Mouse (Mus musculus): ENCODE measurements around the gene Zfp354c. TPM values are rescaled to one million over a fixed set of nuclear protein-coding genes. Genes with fewer than 3 reads are reported as not detected.
A peak's percentile ranks its signal among the peaks of the same experiment; 100 is the strongest.

Gene Zfp354c
- polyA plus RNA-seq, 1 experiment from 2014 or later = 3.4 TPM

GRCm38 (mm10) chr11:50847047-50847446 is 19.5 kb upstream of the Zfp354c start:
- 70% methylated on average over 5 of the region's 5 CpGs for WGBS
- H3K27ac ChIP-seq (ENCODE audit: low read depth, low read length) = no peak overlapping the region

DNA sequence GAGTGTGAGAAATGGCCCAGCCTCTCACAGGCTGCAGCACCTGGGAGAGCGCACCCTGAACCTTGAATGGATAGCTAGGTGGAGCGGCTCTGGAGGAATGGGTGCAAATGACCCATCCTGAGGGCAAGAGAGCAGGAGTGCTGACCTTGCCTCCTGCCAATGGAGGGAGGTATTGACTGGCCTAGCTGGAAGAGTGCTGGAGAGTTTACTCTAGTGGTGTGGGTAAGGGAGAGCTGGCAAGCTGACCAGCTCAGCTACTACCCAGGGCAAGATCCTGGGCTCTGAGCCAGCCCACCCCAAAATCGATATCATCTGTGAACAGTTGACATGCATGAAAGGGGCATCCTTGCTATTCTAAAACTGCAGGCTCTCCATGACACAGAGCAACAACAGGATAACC is 18.4 kb upstream of the Zfp354c start:
- Histone ChIP-seq H3K27ac (ENCODE audit: low read depth, low read length) (no peak overlapping the region), H3K4me3 (ENCODE audit: low read depth, low read length) (no peak overlapping the region), H3K4me2 (replicated peaks; ENCODE audit: low read depth) (no peak overlapping the region), H3K36me3 (ENCODE audit: control insufficient read depth, insufficient read depth) (no peaks in the 10 kb centered on the region), H3K9ac (ENCODE audit: low read depth, low read length) (no peak overlapping the region), H3K9me3 (ENCODE audit: control insufficient read depth) (no peaks in the 10 kb centered on the region), H3K4me1 (replicated peaks; ENCODE audit: control insufficient read depth, insufficient read depth, low read length) (no peaks in the 10 kb centered on the region), H3K27me3 (replicated peaks; ENCODE audit: control insufficient read depth, insufficient read depth, low read length) (peaks cover 34% of the 10 kb centered on the region)
- no peak for TF ChIP-seq CTCF (IDR thresholded peaks at IDR 0.05; ENCODE audit: low read depth)
- ATAC-seq = no peak
- WGBS = 88% methylated on average over 3 of the region's 3 CpGs

More at GRCm38 (mm10) chr11:50847047-50847446, 19.5 kb upstream of the Zfp354c start:
- Histone ChIP-seq H3K27me3 (replicated peaks; ENCODE audit: control insufficient read depth, insufficient read depth, low read length) (peaks cover 45% of the 10 kb centered on the region), H3K4me3 (ENCODE audit: low read depth, low read length) (no peak overlapping the region), H3K4me2 (replicated peaks; ENCODE audit: low read depth) (no peak overlapping the region), H3K9ac (ENCODE audit: low read depth, low read length) (no peak overlapping the region), H3K4me1 (replicated peaks; ENCODE audit: control insufficient read depth, insufficient read depth, low read length) (no peaks in the 10 kb centered on the region), H3K9me3 (ENCODE audit: control insufficient read depth) (no peaks in the 10 kb centered on the region), H3K36me3 (ENCODE audit: control insufficient read depth, insufficient read depth) (no peaks in the 10 kb centered on the region)
- ATAC-seq = no peak
- peak; percentile 62 for TF ChIP-seq CTCF (IDR thresholded peaks at IDR 0.05; ENCODE audit: low read depth)

DNA sequence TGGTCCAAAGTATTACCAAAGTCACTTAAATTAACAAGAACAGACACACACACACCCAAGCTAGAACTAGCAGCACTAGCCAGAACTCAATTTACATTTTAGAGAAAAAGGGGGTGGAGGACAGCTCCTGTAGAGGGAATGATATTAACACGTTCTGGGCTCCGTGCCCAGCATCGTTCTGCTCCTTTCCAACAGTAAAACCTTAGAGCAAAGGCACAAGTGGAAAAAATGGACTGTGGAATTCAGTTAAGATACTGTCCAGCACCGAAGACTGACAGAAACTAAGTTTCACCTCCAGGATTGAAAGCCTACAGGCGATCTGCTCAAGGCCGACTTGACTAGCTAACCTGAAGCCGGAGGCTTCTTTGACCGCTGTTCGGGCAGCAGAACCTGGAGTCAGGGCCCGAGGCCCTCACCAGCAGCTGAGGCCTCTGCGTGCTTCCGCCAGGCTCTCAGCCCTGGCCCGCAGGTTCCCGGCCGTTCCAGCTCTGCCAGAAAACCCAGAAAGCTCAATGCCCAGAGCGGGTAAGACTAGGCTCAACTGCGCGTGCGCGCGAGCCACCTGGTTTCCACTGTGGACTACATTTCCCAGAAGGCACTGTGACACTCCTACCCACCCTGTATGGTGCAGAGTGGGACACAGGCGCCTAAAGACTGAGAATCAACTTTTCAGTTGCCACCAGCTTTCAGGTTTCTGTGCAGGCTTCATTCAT is 13.7 kb upstream of the Zfp354c start, which contains the start of gene Zfp879:
TSS of gene Zfp879 (minus strand) at position 530 of the 713 bp plus-strand sequence.
- Histone ChIP-seq H3K27ac (ENCODE audit: low read depth, low read length) (no peak within 1 kb of the TSS; the same call in 1 of the 2 replicates), H3K27me3 (replicated peaks; ENCODE audit: control insufficient read depth, insufficient read depth, low read length) (no peaks in the 10 kb centered on the region), H3K4me1 (replicated peaks; ENCODE audit: control insufficient read depth, insufficient read depth, low read length) (no peaks in the 10 kb centered on the region), H3K9me3 (ENCODE audit: control insufficient read depth) (no peaks in the 10 kb centered on the region), H3K4me3 (ENCODE audit: low read depth, low read length) (peak within 1 kb of the TSS; percentile 40), H3K4me2 (replicated peaks; ENCODE audit: low read depth) (peak within 1 kb of the TSS; percentile 68), H3K9ac (ENCODE audit: low read depth, low read length) (peak within 1 kb of the TSS; percentile 32), H3K36me3 (ENCODE audit: control insufficient read depth, insufficient read depth) (no peaks in the 10 kb centered on the region)
- no peak for TF ChIP-seq CTCF (IDR thresholded peaks at IDR 0.05; ENCODE audit: low read depth)
- WGBS = 16% methylated on average over 22 of the region's 22 CpGs
- peak; percentile 87 for ATAC-seq

DNA sequence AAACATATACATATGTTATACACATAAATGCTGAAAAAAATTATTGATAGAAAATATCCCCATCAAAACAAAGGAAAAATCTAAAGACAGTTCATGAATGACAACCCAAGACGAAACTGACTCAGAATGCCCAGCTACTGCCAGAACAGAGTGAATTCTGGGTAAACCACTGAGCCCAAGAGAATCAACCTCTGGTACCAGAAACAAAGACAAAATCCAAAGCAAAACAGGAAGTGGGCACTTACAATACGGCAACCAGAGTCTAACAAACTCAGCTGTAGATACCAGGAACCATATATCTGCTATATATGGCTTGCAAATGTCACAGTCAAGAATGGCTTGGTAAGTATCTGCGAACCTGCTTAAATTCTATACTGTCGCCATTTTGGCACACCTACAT is 8.2 kb upstream of the Zfp354c start:
- Histone ChIP-seq H3K9ac (ENCODE audit: low read depth, low read length) (no peak overlapping the region), H3K36me3 (ENCODE audit: control insufficient read depth, insufficient read depth) (no peaks in the 10 kb centered on the region), H3K4me2 (replicated peaks; ENCODE audit: low read depth) (no peak overlapping the region), H3K27me3 (replicated peaks; ENCODE audit: control insufficient read depth, insufficient read depth, low read length) (no peaks in the 10 kb centered on the region), H3K4me3 (ENCODE audit: low read depth, low read length) (no peak overlapping the region), H3K9me3 (ENCODE audit: control insufficient read depth) (no peaks in the 10 kb centered on the region), H3K27ac (ENCODE audit: low read depth, low read length) (no peak overlapping the region), H3K4me1 (replicated peaks; ENCODE audit: control insufficient read depth, insufficient read depth, low read length) (no peaks in the 10 kb centered on the region)
- TF ChIP-seq CTCF (IDR thresholded peaks at IDR 0.05; ENCODE audit: low read depth) = no peak
- no peak for ATAC-seq
- WGBS = 79% methylated on average over 4 of the region's 4 CpGs

DNA sequence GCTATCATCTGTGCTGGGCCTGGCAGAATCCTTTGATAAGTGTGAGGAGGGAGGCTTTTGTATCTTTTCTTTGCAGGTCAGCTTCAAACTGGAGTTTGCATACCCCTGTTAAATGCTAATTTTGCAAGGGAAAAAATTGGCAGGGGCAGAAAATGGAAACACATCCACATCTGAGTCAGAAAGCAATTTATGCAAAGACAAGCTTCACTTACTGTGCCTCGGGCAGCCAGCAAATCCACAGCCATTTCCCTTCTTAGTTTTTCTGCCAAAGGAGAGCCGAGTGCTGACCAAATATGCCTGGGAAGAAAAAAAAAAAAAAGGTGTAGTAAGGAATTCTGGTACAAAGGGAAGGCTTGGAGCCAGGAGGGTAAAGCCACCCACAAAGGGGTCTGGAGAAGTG is 1.3 kb downstream of the Zfp354c start:
- Histone ChIP-seq H3K9me3 (ENCODE audit: control insufficient read depth) (no peaks in the 10 kb centered on the region), H3K9ac (ENCODE audit: low read depth, low read length) (no peak overlapping the region), H3K4me2 (replicated peaks; ENCODE audit: low read depth) (no peak overlapping the region), H3K27ac (ENCODE audit: low read depth, low read length) (no peak overlapping the region), H3K27me3 (replicated peaks; ENCODE audit: control insufficient read depth, insufficient read depth, low read length) (no peaks in the 10 kb centered on the region), H3K4me3 (ENCODE audit: low read depth, low read length) (no peak overlapping the region), H3K36me3 (ENCODE audit: control insufficient read depth, insufficient read depth) (peaks cover 7% of the 10 kb centered on the region; the same call in 1 of the 2 replicates), H3K4me1 (replicated peaks; ENCODE audit: control insufficient read depth, insufficient read depth, low read length) (no peaks in the 10 kb centered on the region)
- no peak for TF ChIP-seq CTCF (IDR thresholded peaks at IDR 0.05; ENCODE audit: low read depth)
- no peak for ATAC-seq
- WGBS = 51% methylated on average over 2 of the region's 2 CpGs

DNA sequence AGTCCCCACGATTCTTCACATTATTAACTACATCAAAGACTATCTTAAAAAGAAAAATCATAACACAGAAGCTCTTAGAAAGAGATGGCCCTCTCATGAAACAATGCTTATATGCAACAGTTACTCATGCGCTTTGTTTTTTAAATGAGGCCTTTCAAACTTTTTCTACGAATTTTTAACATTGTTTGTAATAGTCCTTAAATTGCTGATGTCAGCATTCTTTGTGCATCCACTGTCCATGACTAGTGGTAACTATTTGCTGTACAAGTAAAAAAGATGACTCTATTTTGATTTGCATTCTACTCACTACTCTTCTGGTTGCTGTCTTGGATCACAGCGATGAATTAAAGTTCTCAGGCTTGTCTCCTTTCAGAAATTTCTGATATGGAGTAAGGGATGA is 13.3 kb downstream of the Zfp354c start:
- Histone ChIP-seq H3K9ac (ENCODE audit: low read depth, low read length) (no peak overlapping the region), H3K27ac (ENCODE audit: low read depth, low read length) (peak overlapping the region; percentile 64; the same call in 1 of the 2 replicates), H3K4me1 (replicated peaks; ENCODE audit: control insufficient read depth, insufficient read depth, low read length) (no peaks in the 10 kb centered on the region), H3K9me3 (ENCODE audit: control insufficient read depth) (peaks cover 14% of the 10 kb centered on the region), H3K4me2 (replicated peaks; ENCODE audit: low read depth) (no peak overlapping the region), H3K4me3 (ENCODE audit: low read depth, low read length) (no peak overlapping the region), H3K36me3 (ENCODE audit: control insufficient read depth, insufficient read depth) (peaks cover 23% of the 10 kb centered on the region), H3K27me3 (replicated peaks; ENCODE audit: control insufficient read depth, insufficient read depth, low read length) (no peaks in the 10 kb centered on the region)
- no peak for ATAC-seq
- 98% methylated on average over 4 of the region's 4 CpGs for WGBS
- TF ChIP-seq CTCF (IDR thresholded peaks at IDR 0.05; ENCODE audit: low read depth) = no peak
